Mouse (Mus musculus) NIH3T3 (cell line): Measurements from ENCODE around the gene Plekhg3.

ENCODE experiments used
- DNase-seq: peaks from one replicate; pipeline ENCODE4 v3.0.0-alpha.2; 2012; ENCODE audit warnings: low read depth

Gene Plekhg3

GRCm38 (mm10) chr12:76583454-76583853, 52.8 kb downstream of the Plekhg3 start:
- no peak for DNase-seq

GRCm38 (mm10) chr12:76585028-76585427, 54.3 kb downstream of the Plekhg3 start:
- no peak for DNase-seq

GRCm38 (mm10) chr12:76587357-76587756, 56.7 kb downstream of the Plekhg3 start:
- no peak for DNase-seq

GRCm38 (mm10) chr12:76589531-76589930, 58.8 kb downstream of the Plekhg3 start:
- peak; percentile 69 for DNase-seq

GRCm38 (mm10) chr12:76591037-76591436, 60.3 kb downstream of the Plekhg3 start:
- no peak for DNase-seq

- peak; percentile 80 for DNase-seq
Measured at GRCm38 (mm10) chr12:76592213-76592612, 61.5 kb downstream of the Plekhg3 start.

- no peak for DNase-seq
Measured at GRCm38 (mm10) chr12:76593254-76593653, 62.6 kb downstream of the Plekhg3 start.

- peak; percentile 99 for DNase-seq
Measured at GRCm38 (mm10) chr12:76593839-76594322, 63.2 kb downstream of the Plekhg3 start.

- no peak for DNase-seq
Measured at GRCm38 (mm10) chr12:76594556-76594955, 63.9 kb downstream of the Plekhg3 start.

GRCm38 (mm10) chr12:76595830-76596229, 65.1 kb downstream of the Plekhg3 start:
- DNase-seq, result no peak

GRCm38 (mm10) chr12:76596292-76597023, 65.8 kb downstream of the Plekhg3 start:
- DNase-seq, result peak; percentile 91

GRCm38 (mm10) chr12:76597577-76598100, 66.9 kb downstream of the Plekhg3 start:
- DNase-seq, result peak; percentile 25

- no peak for DNase-seq
Measured at GRCm38 (mm10) chr12:76598196-76598928, 67.7 kb downstream of the Plekhg3 start.

GRCm38 (mm10) chr12:76603779-76604178, 73.1 kb downstream of the Plekhg3 start:
- no peak for DNase-seq

- no peak for DNase-seq
Measured at GRCm38 (mm10) chr12:76604546-76604945, 73.9 kb downstream of the Plekhg3 start.

GRCm38 (mm10) chr12:76605837-76606236, 75.1 kb downstream of the Plekhg3 start:
- DNase-seq, result no peak

GRCm38 (mm10) chr12:76608241-76608640, 77.5 kb downstream of the Plekhg3 start:
- DNase-seq, result no peak

GRCm38 (mm10) chr12:76608997-76609565, 78.4 kb downstream of the Plekhg3 start:
- no peak for DNase-seq

- DNase-seq, result no peak
Measured at GRCm38 (mm10) chr12:76612621-76613020, 81.9 kb downstream of the Plekhg3 start.

- no peak for DNase-seq
Measured at GRCm38 (mm10) chr12:76614868-76615579, 84.3 kb downstream of the Plekhg3 start.

- DNase-seq, result no peak
Measured at GRCm38 (mm10) chr12:76615580-76615937, 84.9 kb downstream of the Plekhg3 start.

GRCm38 (mm10) chr12:76618175-76618574, 87.5 kb downstream of the Plekhg3 start:
- no peak for DNase-seq
